Mouse (Mus musculus) lung, postnatal 0 days (tissue): ENCODE results near the gene Tbc1d2b.

ENCODE experiments used
- CTCF ChIP-seq: IDR thresholded peaks from 2 replicates; pipeline ENCODE4 v1.5.1; 2016; ENCODE audit warnings: antibody characterized with exemption, mild to moderate bottlenecking
- EP300 ChIP-seq: IDR thresholded peaks from 2 replicates; pipeline ENCODE4 v1.6.1; 2016; ENCODE audit warnings: antibody characterized with exemption, mild to moderate bottlenecking, control low read depth

DNA sequence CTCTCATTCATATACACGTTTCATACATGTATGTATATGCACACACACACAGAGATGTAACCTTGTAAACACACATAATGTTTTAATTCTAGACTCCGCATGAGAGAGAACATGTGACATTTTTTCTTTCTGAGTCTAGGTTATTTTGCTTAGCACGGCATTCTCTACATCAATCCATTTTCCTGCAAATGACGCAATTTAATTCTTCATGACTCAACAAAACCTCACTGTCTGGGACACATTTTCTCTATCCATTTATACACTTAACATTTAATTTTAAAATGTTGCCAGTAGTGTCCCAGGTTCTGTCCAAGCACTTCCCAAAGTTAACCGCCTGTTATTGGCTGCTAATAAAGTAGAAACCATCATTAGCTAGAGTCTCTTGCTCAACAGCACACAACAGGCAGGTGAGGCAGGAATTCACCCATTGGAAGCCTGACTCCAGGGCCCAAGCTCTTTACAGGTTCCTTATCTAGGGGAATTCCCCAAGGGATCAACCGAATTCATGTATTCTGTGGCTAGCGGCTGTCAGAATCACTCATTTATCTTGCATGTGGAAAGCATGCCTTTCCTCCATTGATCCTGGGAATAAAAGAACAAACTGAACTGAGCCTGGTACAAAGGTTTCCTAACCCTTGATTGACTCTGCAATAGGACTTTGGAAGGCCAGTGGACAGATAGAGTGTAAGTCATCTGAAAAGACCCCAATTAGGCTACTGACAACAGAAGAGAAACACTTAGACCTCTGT is 7.8 kb downstream of the Tbc1d2b start:
- TF ChIP-seq CTCF: no peak
- TF ChIP-seq EP300: no peak
